8 mouse cellular contexts compared by ENCODE assay signal in the genomic region with DNA sequence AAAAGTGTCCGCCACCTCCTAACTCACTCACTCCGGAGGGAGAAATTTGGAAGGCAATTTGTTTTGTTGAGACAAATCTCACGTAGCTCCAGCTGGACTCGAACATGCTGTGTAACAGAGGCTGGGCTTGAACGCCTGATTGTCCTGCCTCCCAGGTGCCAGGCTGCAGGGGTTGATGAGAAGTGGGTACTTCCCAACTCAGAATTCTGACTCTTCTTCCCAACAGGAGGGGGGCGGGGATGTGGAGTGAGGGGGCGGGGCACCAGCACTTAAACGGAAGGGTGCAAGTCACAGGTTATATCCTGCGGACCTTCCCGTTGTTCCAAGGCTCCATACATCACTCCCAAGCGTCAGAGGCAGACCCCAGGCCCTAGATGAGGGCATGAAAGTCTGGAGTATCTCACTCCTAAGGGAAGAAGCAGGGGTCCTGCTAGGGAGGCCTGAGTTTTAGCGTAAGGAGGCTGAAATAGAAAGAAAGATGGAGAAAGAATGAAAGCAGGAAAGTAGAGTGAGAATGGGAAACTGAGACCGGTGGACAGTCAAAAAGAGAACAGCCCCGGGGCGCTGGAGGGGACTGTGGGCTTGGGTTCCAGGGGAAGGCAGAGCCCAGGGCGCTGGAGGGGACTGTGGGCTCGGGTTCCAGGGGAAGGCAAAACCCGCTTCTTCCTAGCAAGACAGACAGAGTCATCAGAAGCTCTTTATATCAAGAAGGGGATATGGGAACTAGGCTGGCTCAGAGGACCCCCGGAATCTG. TPM values are rescaled to one million over a fixed set of nuclear protein-coding genes. Genes with fewer than 3 reads are reported as not detected.
DNase-seq lines count a peak whose midpoint lies in the region; ATAC-seq lines count a peak whose summit lies in the region.

No protein-coding gene starts in this region.

- intact Hi-C loops in left cerebral cortex, postnatal 25 days (cut with DNase I) = no loop called here

- peak overlapping the region; percentile 56 for H3K4me3 ChIP-seq in kidney, embryonic 16.5 days (ENCODE audit: low read length)
- peak overlapping the region; percentile 56 for H3K4me3 ChIP-seq in brown adipose tissue, adult 24 weeks (ENCODE audit: insufficient read depth, low read depth, low read length)
- peak overlapping the region; percentile 34 for H3K4me3 ChIP-seq in hindbrain, embryonic 14.5 days (replicated peaks; ENCODE audit: low read length)
- H3K4me3 ChIP-seq in midbrain, embryonic 13.5 days (replicated peaks) = peak overlapping the region; percentile 43

- H3K9ac ChIP-seq in kidney, embryonic 16.5 days (replicated peaks; ENCODE audit: low read length) = peak overlapping the region; percentile 57; the same call in 1 of the 2 replicates
- peak overlapping the region; percentile 50 for H3K9ac ChIP-seq in hindbrain, embryonic 14.5 days
- 0 out of 2 replicates have a peak overlapping the region, but pooled peaks have one; percentile 53 for H3K9ac ChIP-seq in midbrain, embryonic 13.5 days (replicated peaks)

- H3K4me1 ChIP-seq in kidney, embryonic 16.5 days (ENCODE audit: insufficient read depth, low read length) = peaks cover 11% of the 10 kb centered on the region
- H3K4me1 ChIP-seq in brown adipose tissue, adult 24 weeks (ENCODE audit: control insufficient read depth, insufficient read depth, insufficient read length, low read length) = no peaks in the 10 kb centered on the region
- peaks cover 11% of the 10 kb centered on the region; the same call in 1 of the 2 replicates for H3K4me1 ChIP-seq in hindbrain, embryonic 14.5 days (replicated peaks; ENCODE audit: control insufficient read depth, insufficient read depth, low read length)
- peaks cover 31% of the 10 kb centered on the region for H3K4me1 ChIP-seq in midbrain, embryonic 13.5 days (replicated peaks)

- no peak for ATAC-seq in kidney, embryonic 16.5 days (ENCODE audit: low FRiP score, low TSS enrichment)
- ATAC-seq in hindbrain, embryonic 14.5 days (ENCODE audit: low FRiP score) = no peak
- ATAC-seq in midbrain, embryonic 13.5 days = no peak
- no peak for ATAC-seq in frontal cortex, adult (ENCODE audit: low TSS enrichment)

- H3K4me2 ChIP-seq in kidney, embryonic 16.5 days (replicated peaks; ENCODE audit: low read depth, low read length) = peak overlapping the region; percentile 90
- peak overlapping the region; percentile 67 for H3K4me2 ChIP-seq in hindbrain, embryonic 14.5 days (replicated peaks)
- H3K4me2 ChIP-seq in midbrain, embryonic 13.5 days (replicated peaks) = peak overlapping the region; percentile 73

- no peak for DNase-seq in kidney, adult 8-10 months
- DNase-seq in hindbrain, embryonic 14.5 days (ENCODE audit: low spot score) = no peak
- no peak for DNase-seq in adrenal gland, adult (ENCODE audit: inconsistent age in 2 of 2, low spot score in 1 of 2)
- DNase-seq in left cerebral cortex, postnatal 25 days (ENCODE audit: low spot score in 2 of 2) = no peak

- H3K9me3 ChIP-seq in kidney, embryonic 16.5 days (ENCODE audit: low read length) = no peaks in the 10 kb centered on the region
- no peaks in the 10 kb centered on the region for H3K9me3 ChIP-seq in hindbrain, embryonic 14.5 days (ENCODE audit: control insufficient read depth, low read length)
- H3K9me3 ChIP-seq in midbrain, embryonic 13.5 days = no peaks in the 10 kb centered on the region

- H3K27ac ChIP-seq in kidney, embryonic 16.5 days (ENCODE audit: low read length) = no peak overlapping the region
- no peak overlapping the region for H3K27ac ChIP-seq in brown adipose tissue, adult 24 weeks (replicated peaks; ENCODE audit: low read depth, low read length)
- no peak overlapping the region for H3K27ac ChIP-seq in hindbrain, embryonic 14.5 days
- H3K27ac ChIP-seq in midbrain, embryonic 13.5 days = no peak overlapping the region

- 16% methylated on average over 19 of the region's 19 CpGs for WGBS in kidney, embryonic 16.5 days
- WGBS in hindbrain, embryonic 14.5 days = 16% methylated on average over 19 of the region's 19 CpGs
- 16% methylated on average over 19 of the region's 19 CpGs for WGBS in midbrain, embryonic 13.5 days

- 0 out of 2 replicates have a peak, but pooled peaks cover 5% of the 10 kb centered on the region for H3K27me3 ChIP-seq in kidney, embryonic 16.5 days (ENCODE audit: insufficient read depth, low read length)
- H3K27me3 ChIP-seq in hindbrain, embryonic 14.5 days (ENCODE audit: control insufficient read depth, insufficient read depth, low read length) = no peaks in the 10 kb centered on the region
- H3K27me3 ChIP-seq in midbrain, embryonic 13.5 days = peaks cover 36% of the 10 kb centered on the region

- no peaks in the 10 kb centered on the region for H3K36me3 ChIP-seq in kidney, embryonic 16.5 days (ENCODE audit: insufficient read depth, low read length)
- no peaks in the 10 kb centered on the region for H3K36me3 ChIP-seq in hindbrain, embryonic 14.5 days (replicated peaks; ENCODE audit: control insufficient read depth, insufficient read depth)
- no peaks in the 10 kb centered on the region for H3K36me3 ChIP-seq in midbrain, embryonic 13.5 days

RNA-seq across cellular contexts. Expression of gene Tbx21, which starts 12.5 kb away (rescaled TPM):
- 0.14 and 0.24 TPM in 2 replicates for polyA plus RNA-seq in kidney, embryonic 16.5 days (2015; fragmentation: Nextera tagmentation; extraction: Ambion mirVana)
- polyA plus RNA-seq in brown adipose tissue, adult 24 weeks (2012; ENCODE audit: insufficient read depth, insufficient read length, missing spikeins) = 0.75 and 1.1 TPM in 2 replicates
- polyA plus RNA-seq in hindbrain, embryonic 14.5 days (2014; fragmentation: Nextera tagmentation; extraction: Ambion mirVana) = not detected in 2 replicates
- polyA plus RNA-seq in midbrain, embryonic 13.5 days (2015; fragmentation: Nextera tagmentation; extraction: Ambion mirVana) = 0.08 and 0.16 TPM in 2 replicates
- under 1 TPM; 0.18 to 0.30 TPM for total RNA-seq in left cerebral cortex, postnatal 25 days (2021)

RNA-seq across cellular contexts. Expression of gene Tbkbp1, which starts 23.6 kb away (rescaled TPM):
- 4.0 TPM in 2 replicates for polyA plus RNA-seq in kidney, embryonic 16.5 days (2015; fragmentation: Nextera tagmentation; extraction: Ambion mirVana)
- 27.4 and 29.8 TPM in 2 replicates for polyA plus RNA-seq in brown adipose tissue, adult 24 weeks (2012; ENCODE audit: insufficient read depth, insufficient read length, missing spikeins)
- polyA plus RNA-seq in hindbrain, embryonic 14.5 days (2014; fragmentation: Nextera tagmentation; extraction: Ambion mirVana) = 9.3 and 10.8 TPM in 2 replicates
- polyA plus RNA-seq in midbrain, embryonic 13.5 days (2015; fragmentation: Nextera tagmentation; extraction: Ambion mirVana) = 5.6 and 6.7 TPM in 2 replicates
- 10 to 100 TPM; 45.7 to 47.7 TPM for total RNA-seq in left cerebral cortex, postnatal 25 days (2021)
